Mouse (Mus musculus): ENCODE measurements at regions not wholly inside any gene's neighbourhood (a gene's known extent, or its start where the extent isn't known, plus 50 kb on each side); places are given as distances from the start of the nearest gene placed in this dataset.

DNA sequence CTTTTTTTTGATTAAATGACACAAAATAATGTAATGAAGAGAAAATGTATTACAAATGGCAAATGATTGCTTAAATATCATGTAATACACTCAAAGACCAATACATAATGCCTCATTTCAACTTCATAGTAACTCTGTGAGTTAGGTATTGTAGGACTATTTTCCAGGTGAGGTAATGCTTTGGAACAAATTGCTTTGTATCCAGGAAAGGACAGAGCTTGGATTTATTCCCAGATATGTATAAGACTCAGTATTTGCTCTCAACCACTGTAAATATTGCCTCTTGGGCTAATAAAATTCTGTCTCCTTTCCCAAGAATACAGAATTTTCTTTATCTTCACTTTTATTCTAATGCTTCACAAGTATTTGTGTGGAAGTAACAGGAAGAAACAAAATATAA is 148.2 kb upstream of the Mbnl1 start:
- TF ChIP-seq CTCF (IDR thresholded peaks at IDR 0.05 in 2 of 3, conservative IDR thresholded peaks at IDR 0.05 in 1 of 3; ENCODE audit: control insufficient read depth in 1 of 3, insufficient read depth in 1 of 3, low read depth in 2 of 3, low read length in 3 of 3, poor library complexity in 1 of 3, severe bottlenecking in 1 of 3) (no peak), MAX (IDR thresholded peaks at IDR 0.05; ENCODE audit: low read length) (no peak)
